Mouse (Mus musculus) neural tube, embryonic 13.5 days (tissue): Measurements from ENCODE around the gene Cd80. TPM values are rescaled to one million over a fixed set of nuclear protein-coding genes. Genes with fewer than 3 reads are reported as not detected.
A peak's percentile ranks its signal among the peaks of the same experiment; 100 is the strongest.

Source experiments
- ATAC-seq: fragments of 200-750 bp; cut with Nextera tagmentation; 2 replicates; pipeline ENCODE4 v1.8.0; 2017; ENCODE audit warnings: low read depth, mild to moderate bottlenecking, moderate TSS enrichment, moderate library complexity
- H3K27ac ChIP-seq: fragments of 300-500 bp; sonication (generic); replicated peaks from 2 replicates; pipeline ENCODE4 v1.5.1; 2015; ENCODE audit warnings: moderate library complexity, mild to moderate bottlenecking, inconsistent platforms
- H3K27me3 ChIP-seq: fragments of 300-500 bp; sonication (generic); 2 replicates; pipeline ENCODE4 v1.6.1; 2015; ENCODE audit warnings: mild to moderate bottlenecking, inconsistent platforms
- H3K36me3 ChIP-seq: fragments of 300-500 bp; sonication (generic); 2 replicates; pipeline ENCODE4 v1.6.1; 2015; ENCODE audit warnings: mild to moderate bottlenecking, inconsistent platforms
- H3K4me1 ChIP-seq: fragments of 300-500 bp; sonication (generic); replicated peaks from 2 replicates; pipeline ENCODE4 v1.6.1; 2015; ENCODE audit warnings: inconsistent platforms
- H3K4me2 ChIP-seq: fragments of 300-500 bp; sonication (generic); 2 replicates; pipeline ENCODE4 v1.6.1; 2015; ENCODE audit warnings: inconsistent platforms, mild to moderate bottlenecking, moderate library complexity
- H3K4me3 ChIP-seq: fragments of 300-500 bp; sonication (generic); 2 replicates; pipeline ENCODE4 v1.5.1; 2015; ENCODE audit warnings: mild to moderate bottlenecking, inconsistent platforms
- H3K9ac ChIP-seq: fragments of 300-500 bp; sonication (generic); 2 replicates; pipeline ENCODE4 v1.6.1; 2015; ENCODE audit warnings: moderate library complexity, mild to moderate bottlenecking, inconsistent platforms
- H3K9me3 ChIP-seq: fragments of 300-500 bp; sonication (generic); 2 replicates; pipeline ENCODE4 v1.6.1; 2016; ENCODE audit warnings: inconsistent platforms
- WGBS: fragments of 180-500 bp; shearing (Covaris S2); methylation state at CpG from one replicate; pipeline ENCODE4 v1.1.7; 2015; 5-methylcytosine and 5-hydroxymethylcytosine counted together
- polyA plus RNA-seq: library from polyadenylated mRNA; unstranded; fragments of >200 nt; fragmentation: Nextera tagmentation; extraction: Ambion mirVana; gene quantifications from 2 replicates; pipeline ENCODE4 v1.2.1, GENCODE M21; 2015

Gene Cd80
- polyA plus RNA-seq, 1 experiment from 2014 or later, result 0.46 TPM

DNA sequence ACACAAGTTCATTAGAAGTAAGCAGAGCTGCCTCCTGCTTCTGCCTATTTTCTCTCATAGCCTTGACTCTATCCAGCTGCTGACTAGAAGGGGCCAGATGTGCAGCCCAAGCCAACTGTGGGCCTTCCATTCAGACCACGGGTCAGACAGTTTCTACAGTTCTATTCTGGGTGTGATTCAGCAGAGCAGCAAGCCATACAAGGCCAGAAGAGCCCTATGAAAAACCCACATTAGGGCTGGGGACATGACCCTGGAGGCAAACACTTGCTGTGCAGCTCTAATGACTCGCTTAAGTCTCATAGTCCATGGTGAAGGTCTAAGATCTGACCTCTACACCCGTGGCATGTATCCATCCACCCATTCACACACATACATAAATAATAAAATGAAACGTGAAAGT lies 10.7 kb downstream of the Cd80 start:
- ATAC-seq, result no peak
- Histone ChIP-seq H3K4me3 (no peak overlapping the region), H3K36me3 (no peaks in the 10 kb centered on the region), H3K27me3 (no peaks in the 10 kb centered on the region), H3K27ac (no peak overlapping the region), H3K4me1 (no peaks in the 10 kb centered on the region), H3K9ac (no peak overlapping the region), H3K4me2 (no peak overlapping the region), H3K9me3 (no peaks in the 10 kb centered on the region)
- 88% methylated on average over 4 of the region's 4 CpGs for WGBS

DNA sequence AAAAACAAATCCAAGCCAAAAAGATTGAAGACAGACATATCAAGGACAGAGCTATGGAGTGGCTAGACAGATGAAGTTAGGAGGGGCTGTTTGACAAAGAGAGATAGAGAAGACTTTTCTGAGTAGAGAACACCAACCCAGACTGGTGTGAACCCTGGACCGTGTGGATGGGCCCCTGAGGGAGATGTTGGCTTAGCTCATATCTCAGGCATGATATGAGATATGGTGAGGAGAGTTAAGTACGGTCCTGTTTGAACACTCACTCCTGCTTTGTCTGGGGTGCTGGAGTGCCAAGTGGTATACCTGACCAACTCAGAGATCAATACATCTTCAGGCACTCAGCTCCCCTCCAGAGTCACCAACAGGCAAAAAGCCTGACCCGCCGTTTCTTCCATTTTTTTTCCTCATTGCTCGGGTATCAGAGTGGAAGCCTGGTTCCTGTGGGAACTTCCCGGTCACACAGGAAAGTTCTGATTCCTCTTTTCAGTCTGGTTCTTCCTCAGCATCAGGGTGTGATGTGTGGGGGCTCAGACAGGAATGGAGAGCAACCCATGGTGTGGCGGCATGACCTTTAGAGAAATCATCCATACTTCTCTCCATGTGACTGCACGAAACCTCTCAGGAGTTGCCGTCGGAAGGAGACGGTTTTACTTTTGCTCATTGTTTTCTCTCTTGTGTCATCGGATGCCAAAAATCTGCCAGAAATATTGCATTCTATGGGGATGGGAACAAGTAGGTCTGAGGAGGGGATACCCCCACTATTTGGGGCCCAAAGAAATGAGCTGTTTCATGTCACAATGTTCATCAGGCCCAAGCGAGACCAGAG lies 11.9 kb downstream of the Cd80 start:
- WGBS, result 88% methylated on average over 13 of the region's 13 CpGs
- no peak overlapping the region for H3K4me2 ChIP-seq
- H3K4me3 ChIP-seq, result no peak overlapping the region
- H3K9ac ChIP-seq, result no peak overlapping the region
- no peak for ATAC-seq
- no peaks in the 10 kb centered on the region for H3K27me3 ChIP-seq
- no peaks in the 10 kb centered on the region for H3K36me3 ChIP-seq
- no peaks in the 10 kb centered on the region for H3K4me1 ChIP-seq
- no peak overlapping the region for H3K27ac ChIP-seq
- H3K9me3 ChIP-seq, result no peaks in the 10 kb centered on the region

DNA sequence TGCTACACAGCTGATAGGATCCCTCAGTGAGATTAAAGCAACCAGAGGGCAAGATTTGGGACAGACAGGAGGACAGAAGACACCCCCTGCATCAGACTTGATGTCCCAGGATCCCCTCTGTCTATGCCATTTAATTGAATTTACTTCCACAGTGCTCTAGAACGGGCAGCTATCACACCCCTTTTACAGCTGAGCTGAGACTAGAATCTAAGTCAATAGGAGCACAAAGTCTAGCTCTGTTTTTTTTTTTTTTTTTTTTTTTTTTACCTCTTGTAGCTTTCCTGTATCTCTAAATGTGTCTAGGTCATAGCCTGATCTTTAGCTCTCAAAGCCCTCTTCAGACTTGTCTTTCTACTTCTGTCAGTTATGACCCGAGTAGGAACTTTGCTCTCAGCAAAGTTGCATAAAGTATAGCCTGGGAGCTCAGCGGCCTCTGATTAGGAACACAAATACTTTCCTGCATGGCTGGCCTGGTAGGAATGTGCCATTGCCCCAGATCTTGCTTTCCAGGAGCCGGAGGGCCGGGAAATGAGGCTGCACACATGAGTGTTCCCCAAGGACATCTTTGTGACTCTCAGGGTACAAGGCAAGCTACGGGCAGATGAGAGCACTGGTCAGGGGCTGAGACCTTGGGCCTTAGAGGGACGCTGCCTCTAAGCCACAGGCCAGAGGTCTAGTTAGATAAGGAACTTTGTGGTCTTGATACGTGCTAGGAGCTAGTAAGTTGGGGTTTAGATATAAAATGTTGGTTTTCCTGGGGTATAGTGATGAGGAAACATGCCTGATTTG lies 12.8 kb downstream of the Cd80 start:
- no peak for ATAC-seq
- 77% methylated on average over 8 of the region's 8 CpGs for WGBS
- H3K4me1 ChIP-seq, result no peaks in the 10 kb centered on the region

DNA sequence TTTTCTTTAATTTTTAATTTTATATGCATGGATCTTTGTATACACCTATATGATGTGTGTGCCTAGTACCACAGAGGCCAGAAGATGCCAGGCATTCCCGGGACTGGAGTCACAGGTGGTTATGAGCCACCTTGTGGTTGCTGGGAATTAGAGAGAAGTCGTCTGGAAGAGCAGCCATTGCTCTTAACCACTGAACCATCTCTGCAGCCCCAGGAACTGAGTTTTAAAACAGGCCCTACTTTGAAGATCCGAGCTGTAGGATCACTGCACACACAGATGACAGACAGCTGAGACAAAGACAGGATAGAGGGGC lies 13.3 kb downstream of the Cd80 start:
- Histone ChIP-seq H3K4me2 (no peak overlapping the region), H3K9me3 (no peaks in the 10 kb centered on the region), H3K4me3 (no peak overlapping the region), H3K36me3 (no peaks in the 10 kb centered on the region), H3K27ac (no peak overlapping the region), H3K4me1 (no peaks in the 10 kb centered on the region), H3K27me3 (no peaks in the 10 kb centered on the region), H3K9ac (no peak overlapping the region)
- WGBS, result 38% methylated on average over 3 of the region's 3 CpGs
- no peak for ATAC-seq

More for the DNA sequence above, 12.8 kb downstream of the Cd80 start:
- Histone ChIP-seq H3K27me3 (no peaks in the 10 kb centered on the region), H3K9me3 (no peaks in the 10 kb centered on the region), H3K4me2 (no peak overlapping the region), H3K36me3 (no peaks in the 10 kb centered on the region), H3K9ac (no peak overlapping the region), H3K27ac (no peak overlapping the region), H3K4me3 (no peak overlapping the region)

DNA sequence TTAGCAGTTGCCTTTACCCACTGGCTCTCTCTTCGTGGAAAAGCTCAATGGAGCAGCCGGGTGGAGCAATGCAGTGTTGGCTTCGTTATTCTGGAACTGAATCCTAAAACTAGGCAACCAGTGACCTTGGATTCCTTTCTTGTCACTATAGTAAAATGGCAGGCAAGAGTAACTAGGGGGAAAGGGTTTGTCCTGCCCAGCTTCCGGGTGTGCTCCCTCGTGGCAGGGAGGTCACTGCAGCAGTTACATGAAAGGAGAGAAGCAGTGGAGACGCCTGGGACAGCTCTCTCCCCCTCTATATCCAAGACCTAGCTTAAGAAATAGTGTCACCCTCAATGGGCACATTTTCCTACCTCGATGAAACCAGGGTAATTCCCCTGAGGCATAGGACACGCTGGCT lies 14.1 kb downstream of the Cd80 start:
- 78% methylated on average over 8 of the region's 8 CpGs for WGBS
- Histone ChIP-seq H3K27ac (no peak overlapping the region), H3K4me3 (no peak overlapping the region), H3K4me1 (no peaks in the 10 kb centered on the region), H3K27me3 (no peaks in the 10 kb centered on the region), H3K9me3 (no peaks in the 10 kb centered on the region), H3K4me2 (no peak overlapping the region), H3K9ac (no peak overlapping the region), H3K36me3 (no peaks in the 10 kb centered on the region)
- ATAC-seq, result no peak

DNA sequence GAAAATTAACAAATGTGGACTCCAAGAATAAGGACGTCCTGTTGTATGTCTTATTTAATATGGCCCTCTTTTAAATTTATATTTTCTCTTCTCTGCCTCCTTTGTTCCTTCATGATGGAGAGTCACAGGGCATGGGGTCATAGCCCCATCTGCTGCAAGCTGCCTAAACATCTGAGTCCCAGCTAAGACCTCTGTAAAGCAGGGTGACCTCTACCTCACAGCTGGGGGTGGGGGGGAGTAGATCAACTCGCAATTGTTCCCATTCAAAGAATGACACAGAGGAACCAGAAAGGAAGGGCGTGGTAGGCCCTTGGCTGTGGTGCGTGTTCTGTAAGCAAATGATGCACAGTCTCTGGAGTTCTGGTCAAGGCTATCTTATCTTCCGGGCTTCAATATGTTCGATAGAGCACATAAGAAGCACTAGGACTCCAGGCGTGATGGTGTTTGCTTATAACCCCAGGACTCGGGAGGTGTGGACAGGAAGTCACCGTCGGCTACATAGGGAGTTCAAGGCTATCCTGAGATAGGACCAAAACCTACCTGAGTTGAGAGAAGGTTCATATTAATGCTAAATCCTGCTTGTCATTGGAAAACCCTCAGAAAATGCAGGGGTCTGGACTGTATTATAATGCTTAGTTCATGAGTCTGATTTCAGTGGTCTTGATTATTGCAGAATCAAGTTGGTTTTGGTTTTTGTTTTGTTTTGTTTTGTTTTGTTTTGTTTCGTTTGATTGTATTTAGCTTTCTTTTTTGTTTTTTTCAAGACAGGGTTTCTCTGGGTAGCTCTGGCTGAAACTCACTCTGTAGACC lies 16.5 kb downstream of the Cd80 start:
- H3K9me3 ChIP-seq, result no peaks in the 10 kb centered on the region
- peaks cover 9% of the 10 kb centered on the region for H3K4me1 ChIP-seq
- H3K27me3 ChIP-seq, result no peaks in the 10 kb centered on the region
- WGBS, result 69% methylated on average over 11 of the region's 11 CpGs
- no peak overlapping the region for H3K4me3 ChIP-seq
- no peaks in the 10 kb centered on the region for H3K36me3 ChIP-seq
- ATAC-seq, result no peak
- no peak overlapping the region for H3K4me2 ChIP-seq
- no peak overlapping the region for H3K27ac ChIP-seq
- no peak overlapping the region for H3K9ac ChIP-seq

DNA sequence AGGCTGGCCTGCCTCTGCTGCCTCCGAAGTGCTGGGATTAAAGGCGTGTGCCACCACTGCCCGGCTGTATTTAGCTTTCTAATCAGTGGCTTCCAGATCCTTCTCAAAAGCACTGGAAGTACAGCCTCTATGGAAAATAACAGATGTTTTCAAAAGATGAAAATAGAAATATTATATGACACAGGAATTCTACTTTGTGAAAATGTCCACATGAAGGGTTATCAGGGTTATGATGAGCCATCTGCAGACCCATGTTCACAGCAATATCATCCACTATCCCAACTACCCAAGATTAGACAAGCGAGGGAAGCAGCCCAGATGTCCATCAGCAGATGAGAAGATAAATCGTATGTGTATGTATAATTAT lies 17.1 kb downstream of the Cd80 start:
- H3K9me3 ChIP-seq, result no peaks in the 10 kb centered on the region
- H3K36me3 ChIP-seq, result no peaks in the 10 kb centered on the region
- peaks cover 14% of the 10 kb centered on the region for H3K4me1 ChIP-seq
- H3K27me3 ChIP-seq, result no peaks in the 10 kb centered on the region
- H3K9ac ChIP-seq, result no peak overlapping the region
- ATAC-seq, result no peak
- no peak overlapping the region for H3K4me3 ChIP-seq
- 92% methylated on average over 5 of the region's 5 CpGs for WGBS
- no peak overlapping the region for H3K4me2 ChIP-seq
- no peak overlapping the region for H3K27ac ChIP-seq

DNA sequence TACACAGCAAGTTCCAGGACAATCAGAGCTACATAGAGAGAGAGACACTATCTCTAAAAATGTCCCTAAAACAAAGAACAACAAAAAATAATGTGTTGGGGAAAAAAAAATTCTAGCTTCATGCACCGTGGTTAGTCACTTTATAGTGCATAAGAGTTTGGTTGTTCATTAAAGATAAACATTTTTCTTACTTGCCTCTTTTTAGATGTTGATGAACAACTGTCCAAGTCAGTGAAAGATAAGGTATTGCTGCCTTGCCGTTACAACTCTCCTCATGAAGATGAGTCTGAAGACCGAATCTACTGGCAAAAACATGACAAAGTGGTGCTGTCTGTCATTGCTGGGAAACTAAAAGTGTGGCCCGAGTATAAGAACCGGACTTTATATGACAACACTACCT lies 18.3 kb downstream of the Cd80 start:
- WGBS, result 89% methylated on average over 5 of the region's 5 CpGs
- Histone ChIP-seq H3K27me3 (no peaks in the 10 kb centered on the region), H3K4me3 (no peak overlapping the region), H3K36me3 (no peaks in the 10 kb centered on the region), H3K27ac (no peak overlapping the region), H3K4me2 (no peak overlapping the region), H3K9me3 (no peaks in the 10 kb centered on the region), H3K4me1 (peaks cover 14% of the 10 kb centered on the region), H3K9ac (no peak overlapping the region)
- no peak for ATAC-seq

DNA sequence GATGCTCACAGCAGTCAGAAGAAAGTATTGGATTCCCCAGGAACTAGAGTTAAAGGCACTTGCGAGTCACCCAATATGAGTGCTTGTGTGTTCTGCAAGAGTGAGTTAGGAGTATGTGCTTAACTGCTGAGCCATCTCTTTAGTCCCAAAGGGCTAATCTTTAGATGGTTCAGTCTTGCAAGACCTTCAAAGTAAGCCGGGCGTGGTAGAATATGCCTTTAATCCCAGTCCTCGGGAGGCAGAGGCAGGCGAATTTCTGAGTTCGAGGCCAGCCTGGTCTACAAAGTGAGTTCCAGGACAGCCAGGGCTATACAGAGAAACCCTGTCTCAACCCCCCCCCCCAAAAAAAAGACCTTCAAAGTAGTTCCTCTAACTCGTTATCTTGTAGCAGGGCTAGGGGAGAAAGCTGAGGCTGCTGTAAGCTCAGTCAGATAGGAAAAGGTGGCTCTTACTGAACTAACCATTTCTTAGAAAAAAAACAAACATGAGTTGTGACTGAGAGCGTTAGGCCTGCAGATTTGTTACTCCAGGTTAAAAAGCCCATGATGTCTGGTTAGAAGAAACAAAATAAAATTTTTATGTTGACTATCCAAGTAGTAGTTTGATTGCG lies 19.4 kb downstream of the Cd80 start:
- Histone ChIP-seq H3K27ac (no peak overlapping the region), H3K4me2 (no peak overlapping the region)
- ATAC-seq, result no peak

DNA sequence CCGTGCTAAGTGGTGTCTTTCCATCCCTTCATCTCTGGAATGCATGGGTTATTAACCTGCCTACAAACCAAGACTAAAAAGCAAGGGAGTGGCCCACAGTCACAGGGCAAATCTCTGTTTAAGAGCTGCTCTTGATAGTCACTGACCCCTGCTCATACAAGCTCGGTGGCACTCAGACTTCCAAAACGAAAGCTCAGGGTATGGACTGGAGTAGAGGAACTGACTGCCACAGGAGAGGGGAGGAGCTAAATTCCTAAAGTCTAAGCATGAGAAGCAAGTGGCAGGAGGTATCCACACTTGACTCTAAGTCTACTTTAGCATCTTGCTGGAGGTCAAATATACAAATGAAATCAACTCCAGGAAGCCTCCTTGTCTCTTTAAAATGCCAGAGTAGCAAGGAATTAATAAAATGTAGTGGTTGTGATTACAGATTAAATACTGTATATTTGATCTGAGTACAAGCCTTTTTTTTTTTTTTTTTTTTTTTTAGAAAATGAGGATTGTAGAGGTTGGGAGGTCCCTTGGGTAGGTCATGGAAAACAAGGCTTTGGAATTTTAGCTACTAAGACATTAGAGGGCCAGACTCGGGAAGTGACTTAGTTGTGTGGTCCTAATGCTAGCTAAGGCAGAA lies 20.4 kb downstream of the Cd80 start:
- peaks cover 14% of the 10 kb centered on the region for H3K4me1 ChIP-seq
- H3K9ac ChIP-seq, result no peak overlapping the region
- H3K27ac ChIP-seq, result no peak overlapping the region
- H3K36me3 ChIP-seq, result no peaks in the 10 kb centered on the region
- ATAC-seq, result no peak
- 0 out of 2 replicates have a peak overlapping the region, but pooled peaks have one; percentile 41 for H3K4me3 ChIP-seq
- H3K27me3 ChIP-seq, result no peaks in the 10 kb centered on the region
- peak overlapping the region; percentile 70 for H3K4me2 ChIP-seq
- 64% methylated on average over 4 of the region's 4 CpGs for WGBS
- H3K9me3 ChIP-seq, result no peaks in the 10 kb centered on the region

More for the DNA sequence above, 19.4 kb downstream of the Cd80 start:
- Histone ChIP-seq H3K36me3 (no peaks in the 10 kb centered on the region), H3K4me3 (no peak overlapping the region), H3K4me1 (peaks cover 14% of the 10 kb centered on the region), H3K9me3 (no peaks in the 10 kb centered on the region), H3K9ac (no peak overlapping the region), H3K27me3 (no peaks in the 10 kb centered on the region)
- WGBS, result 96% methylated on average over 9 of the region's 9 CpGs

DNA sequence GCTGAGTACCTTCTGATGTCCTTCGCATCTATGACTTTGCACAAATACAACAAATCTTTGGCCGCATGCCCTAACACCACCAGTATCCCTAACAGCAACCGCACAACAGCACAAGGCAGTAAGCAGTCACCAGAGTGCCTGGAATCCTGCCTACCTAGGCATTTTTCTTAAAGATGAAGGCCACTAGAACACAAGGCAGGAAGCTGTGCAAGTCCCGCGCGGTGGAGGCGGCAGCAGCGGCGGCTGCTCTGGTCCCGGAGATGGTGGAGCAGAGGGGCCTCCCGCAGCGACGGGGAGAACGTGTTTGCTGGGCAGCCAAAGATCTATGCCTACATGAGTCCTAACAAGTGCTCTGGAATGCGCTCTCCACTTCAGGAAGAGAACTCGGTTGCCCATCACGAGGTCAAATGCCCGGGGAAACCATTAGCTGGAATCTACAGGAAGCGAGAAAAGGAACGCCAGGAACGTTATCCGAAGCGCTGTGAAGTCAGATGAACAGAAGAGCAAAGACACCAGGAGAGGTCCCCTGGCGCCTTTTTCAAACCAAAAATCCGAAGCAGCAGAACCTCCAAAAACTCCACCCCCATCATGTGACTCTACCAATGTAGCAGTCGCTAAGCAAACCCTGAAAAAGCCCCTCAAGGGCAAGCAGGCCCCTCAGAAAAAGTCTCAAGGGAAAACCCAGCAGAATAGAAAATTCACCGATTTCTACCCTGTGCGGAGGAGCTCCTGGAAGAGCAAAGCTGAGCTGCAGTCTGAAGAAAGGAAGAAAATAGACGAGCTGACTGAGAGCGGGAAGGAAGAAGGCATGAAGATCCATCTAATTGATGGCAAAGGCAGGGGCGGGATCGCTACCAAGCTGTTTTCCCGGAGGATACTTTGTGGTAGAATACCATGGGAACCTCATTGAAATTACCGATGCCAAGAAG lies 21.2 kb downstream of the Cd80 start:
- peak overlapping the region; percentile 41 for H3K4me3 ChIP-seq

More for the DNA sequence above, 21.2 kb downstream of the Cd80 start:
- H3K27ac ChIP-seq, result peak overlapping the region; percentile 28; the same call in 1 of the 2 replicates
- H3K9me3 ChIP-seq, result no peaks in the 10 kb centered on the region
- 9% methylated on average over 34 of the region's 34 CpGs for WGBS
- peak; percentile 56 for ATAC-seq
- H3K27me3 ChIP-seq, result 0 out of 2 replicates have a peak, but pooled peaks cover under 1% of the 10 kb centered on the region
- peak overlapping the region; percentile 62 for H3K9ac ChIP-seq
- no peaks in the 10 kb centered on the region for H3K36me3 ChIP-seq
- H3K4me1 ChIP-seq, result peaks cover 14% of the 10 kb centered on the region
- peak overlapping the region; percentile 70 for H3K4me2 ChIP-seq
